Mouse (Mus musculus) heart, adult 9 months (tissue): ENCODE measurements at regions not wholly inside any gene's neighbourhood (a gene's known extent, or its start where the extent isn't known, plus 50 kb on each side); places are given as distances from the start of the nearest gene placed in this dataset.
"Not testable (repeated sequence)": the region's sequence is repeated elsewhere in the genome, so short reads cannot be mapped to it uniquely, and the experiment has no call there.

ENCODE experiments used
- DNase-seq, 2 experiments: peaks; one replicate each; pipeline ENCODE4 v3.0.0; 2022; ENCODE audit warnings: low spot score in 2 of 2

DNA sequence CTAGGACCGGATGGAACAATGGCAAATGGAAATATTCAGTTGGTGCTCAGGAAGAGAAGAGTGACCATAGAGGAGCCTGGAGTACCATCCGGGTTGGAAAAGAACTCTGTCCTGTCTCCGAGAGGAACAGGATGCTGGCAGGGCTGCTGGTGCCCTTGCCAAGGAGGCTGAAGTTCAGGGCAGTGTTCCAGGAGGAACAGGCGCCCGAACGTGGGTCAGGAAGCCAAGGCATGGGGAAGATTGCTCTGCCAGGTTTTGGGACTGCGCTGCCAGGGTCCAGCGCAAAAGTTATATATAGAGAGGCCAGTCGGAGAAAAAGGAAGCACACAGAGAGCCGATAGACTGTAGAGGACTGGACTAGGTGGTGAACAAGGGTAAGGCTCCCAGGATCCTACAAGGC is 92.3 kb upstream of the Mdm1 start:
- DNase-seq = peak; percentile 94

DNA sequence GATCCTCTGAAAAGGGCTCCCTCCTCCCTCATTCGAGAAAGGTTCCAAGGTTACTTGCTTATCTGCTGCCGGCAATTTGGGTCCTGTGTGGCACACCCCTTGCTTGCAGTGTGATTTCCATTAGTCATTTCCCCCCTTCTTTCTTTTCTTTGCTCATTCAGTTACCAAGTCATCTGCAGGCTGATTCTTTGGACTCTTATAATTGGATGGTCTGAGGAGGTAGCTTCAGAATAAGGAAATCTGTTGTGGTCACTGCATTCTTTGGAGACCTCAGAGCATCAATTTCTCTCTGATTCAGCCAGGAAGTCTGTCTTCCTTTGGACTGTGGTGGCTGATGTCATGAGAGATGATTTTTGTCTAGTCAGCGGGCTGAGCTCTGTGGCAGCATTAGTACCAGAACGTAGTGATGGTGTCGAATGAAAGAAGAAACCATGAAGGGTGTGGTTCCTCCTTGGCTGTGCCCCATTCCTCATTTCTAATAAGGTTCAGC is 91.4 kb upstream of the Mdm1 start:
- peak in 1 of 2 experiments; percentile 8 for DNase-seq

DNA sequence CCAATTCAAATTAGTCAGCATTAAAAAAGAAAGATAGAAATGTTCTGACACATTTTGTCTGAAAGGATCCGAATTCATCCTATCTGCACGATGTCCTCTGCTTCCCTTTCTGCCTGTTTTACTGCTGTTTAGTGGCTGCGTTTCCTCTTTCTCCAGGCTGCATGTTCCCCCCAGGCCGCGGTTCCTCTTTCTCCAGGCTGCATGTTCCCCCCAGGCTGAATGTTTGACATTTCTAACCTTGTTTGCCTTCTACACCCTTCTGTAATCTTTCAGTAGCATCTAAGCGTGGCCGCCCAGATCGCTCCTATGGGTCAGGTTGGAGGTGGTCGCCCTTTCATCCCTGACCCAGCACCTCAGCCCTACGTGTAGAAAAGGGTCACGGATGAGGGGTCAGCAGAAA is 89.6 kb upstream of the Mdm1 start:
- peak; percentile 37 to 56 for DNase-seq

DNA sequence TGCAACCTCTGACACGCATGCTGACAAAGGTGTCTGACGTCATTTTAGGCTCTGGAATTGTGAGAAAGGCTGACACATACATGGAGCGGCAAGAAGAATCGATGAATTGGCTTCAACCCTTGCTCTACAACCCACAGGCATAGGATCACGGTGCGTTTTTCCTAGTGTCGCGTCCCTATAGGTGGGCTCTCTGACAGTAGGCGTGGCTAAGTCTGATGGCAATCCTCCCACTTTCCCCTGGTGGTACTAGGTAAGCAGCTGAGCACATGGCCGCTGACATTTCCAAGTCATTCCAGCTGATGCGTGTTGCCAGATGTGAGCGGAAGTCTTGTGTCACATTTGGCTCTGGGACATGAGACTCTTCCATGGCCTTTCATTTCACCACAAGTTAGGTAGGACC is 89.1 kb upstream of the Mdm1 start:
- DNase-seq = no peak

DNA sequence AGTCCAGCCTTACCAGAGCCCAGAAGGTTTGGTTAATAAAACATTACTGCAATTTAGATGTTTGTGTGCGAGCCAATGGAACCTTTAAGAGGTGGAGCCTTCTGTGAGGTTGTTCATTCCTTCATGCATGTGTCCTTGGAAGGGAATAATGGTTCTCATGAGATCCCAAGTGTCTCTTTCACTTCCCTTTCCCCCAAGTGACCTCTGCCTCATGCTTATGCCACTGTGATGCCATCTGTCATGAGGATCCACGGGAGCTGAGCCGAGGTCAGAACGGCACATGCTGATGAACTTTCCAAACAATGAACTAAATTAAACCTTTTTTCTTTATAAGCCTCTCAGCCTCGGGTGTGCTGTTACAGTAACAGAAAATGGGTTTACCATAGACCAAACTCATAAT is 88.6 kb upstream of the Mdm1 start:
- peak in 1 of 2 experiments; percentile 27 for DNase-seq

DNA sequence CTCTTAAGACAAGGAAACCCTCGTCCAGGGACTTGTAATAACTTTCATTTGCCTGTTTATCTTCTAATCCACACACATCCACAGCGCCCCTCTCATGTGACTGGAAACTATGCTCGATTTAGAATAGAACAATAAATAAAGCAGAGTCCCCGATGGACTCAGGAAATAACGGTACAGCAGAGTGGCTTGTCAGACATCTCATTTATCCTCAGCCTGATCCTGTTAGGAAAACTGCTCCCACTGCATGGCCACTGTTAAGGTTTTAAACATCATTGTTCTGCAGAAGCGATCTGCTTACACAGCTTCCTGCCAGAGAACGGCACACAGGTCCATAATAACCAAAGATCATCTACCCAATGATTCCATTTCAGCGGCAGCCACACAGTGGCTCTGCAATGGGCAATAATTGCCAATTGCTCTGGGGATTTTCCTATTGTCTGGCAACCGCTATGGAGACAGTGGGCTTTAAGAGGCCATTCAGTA is 84.8 kb upstream of the Mdm1 start:
- DNase-seq = peak in 1 of 2 experiments; percentile 8

DNA sequence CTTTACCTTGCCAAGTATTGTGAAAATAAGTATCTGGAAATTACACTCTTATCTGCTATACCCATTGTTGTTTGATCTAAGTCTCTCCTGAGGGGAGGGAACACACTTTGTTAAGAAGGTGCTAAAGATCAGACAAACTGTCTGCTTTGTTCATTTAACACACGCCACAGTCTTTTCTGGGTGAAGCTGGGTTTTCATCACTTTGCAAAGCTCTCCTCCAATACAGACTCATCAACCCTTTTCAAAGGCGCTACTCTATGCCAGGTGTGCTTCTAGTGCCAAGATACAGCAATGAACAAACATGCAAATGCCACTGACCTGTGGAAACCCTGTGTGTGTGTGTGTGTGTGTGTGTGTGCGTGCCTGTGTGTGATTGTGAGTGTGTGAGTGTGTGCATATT is 84.1 kb upstream of the Mdm1 start:
- no peak for DNase-seq

DNA sequence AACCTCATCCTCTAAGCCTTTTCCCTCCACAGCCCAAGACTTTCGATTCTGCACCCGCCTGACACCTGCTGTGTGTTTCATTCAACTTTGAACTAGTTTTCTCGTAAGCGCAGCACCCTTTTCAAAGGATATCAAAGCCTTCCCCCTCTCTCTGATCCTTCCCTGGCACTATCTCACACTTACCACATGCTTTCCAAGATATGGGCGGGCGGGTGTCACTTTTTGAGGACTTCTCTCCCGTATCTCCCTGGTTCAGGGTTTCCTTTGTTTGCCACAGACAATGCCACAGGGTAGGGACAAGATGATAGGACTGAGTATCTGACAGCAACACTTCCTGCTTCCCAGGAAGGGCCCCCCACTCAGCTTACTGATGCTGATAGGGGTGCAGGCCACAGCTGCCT is 76.8 kb upstream of the Mdm1 start:
- DNase-seq = no peak

DNA sequence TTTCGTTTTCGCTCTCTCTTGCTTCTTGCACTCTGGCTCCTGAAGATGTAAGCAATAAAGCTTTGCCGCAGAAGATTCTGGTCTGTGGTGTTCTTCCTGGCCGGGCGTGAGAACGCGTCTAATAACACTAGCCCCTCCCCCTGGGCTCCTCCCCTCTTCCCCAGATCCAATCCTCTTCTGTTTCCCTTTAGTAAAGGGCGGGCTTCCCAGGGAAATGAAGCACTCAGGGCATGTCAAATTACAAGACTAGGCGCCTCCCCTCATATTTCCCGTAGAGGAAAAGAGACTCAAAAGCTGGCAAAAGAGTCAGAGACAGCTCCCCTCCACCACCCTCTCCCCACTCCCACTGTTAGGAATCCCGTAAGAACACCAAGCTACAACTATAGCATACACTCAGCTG is 65.3 kb upstream of the Mdm1 start:
- DNase-seq = not testable (repeated sequence)

DNA sequence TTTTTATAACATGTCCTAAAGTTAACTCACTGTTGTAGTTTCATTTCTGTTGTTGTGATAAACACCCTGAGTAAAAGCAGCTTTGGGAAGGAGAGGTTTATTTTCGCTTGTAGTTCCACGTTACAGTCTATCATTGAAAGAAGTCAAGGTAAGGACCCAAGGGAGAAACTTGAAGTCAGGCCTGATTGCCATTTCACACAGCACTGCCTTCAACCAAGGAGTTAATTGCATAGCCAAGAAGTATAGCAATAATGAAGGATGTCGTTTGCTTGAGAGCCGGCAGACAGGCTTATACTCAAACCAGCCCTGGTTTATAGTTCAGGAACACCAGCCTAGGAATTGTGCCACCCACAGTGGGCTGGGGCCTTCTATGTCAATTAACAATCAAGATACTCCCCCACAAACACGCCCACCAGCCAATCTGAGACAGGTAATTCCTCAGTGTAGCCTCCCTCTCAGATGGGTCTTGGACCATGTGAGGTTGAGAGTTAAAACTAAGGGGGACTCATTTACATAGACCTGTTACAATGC is 59.9 kb upstream of the Mdm1 start:
- no peak for DNase-seq

DNA sequence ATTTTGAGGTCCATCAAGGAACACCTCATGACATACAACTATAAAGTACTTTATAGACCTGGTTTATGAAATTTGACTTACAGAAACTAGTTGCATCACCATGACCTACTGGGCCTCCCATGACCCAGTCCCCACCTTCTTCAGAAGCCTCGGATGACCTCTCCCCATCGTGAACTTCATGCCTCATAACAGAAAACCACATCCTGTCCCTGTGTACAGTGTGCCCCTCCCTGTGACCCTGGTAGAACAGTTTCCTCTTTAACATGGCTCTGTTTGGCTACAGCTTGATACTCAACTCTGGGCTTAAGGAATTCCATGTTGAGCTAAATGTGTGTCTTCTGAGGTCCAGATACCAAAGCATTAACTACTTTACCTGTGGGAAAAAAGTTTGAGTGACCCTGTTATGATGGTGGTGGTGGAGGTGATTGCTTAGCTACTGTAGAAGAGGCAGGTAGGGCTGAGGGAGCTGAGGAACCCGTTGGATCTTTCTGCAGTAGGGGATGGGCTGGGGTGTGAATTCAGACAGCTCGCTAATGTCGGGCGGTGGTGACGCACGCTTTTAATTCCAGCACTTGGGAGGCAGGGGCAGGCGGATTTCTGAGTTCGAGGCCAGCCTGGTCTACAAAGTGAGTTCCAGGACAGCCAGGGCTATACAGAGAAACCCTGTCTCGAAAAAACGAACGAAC is 58.4 kb upstream of the Mdm1 start:
- DNase-seq = peak in 1 of 2 experiments; percentile 56

DNA sequence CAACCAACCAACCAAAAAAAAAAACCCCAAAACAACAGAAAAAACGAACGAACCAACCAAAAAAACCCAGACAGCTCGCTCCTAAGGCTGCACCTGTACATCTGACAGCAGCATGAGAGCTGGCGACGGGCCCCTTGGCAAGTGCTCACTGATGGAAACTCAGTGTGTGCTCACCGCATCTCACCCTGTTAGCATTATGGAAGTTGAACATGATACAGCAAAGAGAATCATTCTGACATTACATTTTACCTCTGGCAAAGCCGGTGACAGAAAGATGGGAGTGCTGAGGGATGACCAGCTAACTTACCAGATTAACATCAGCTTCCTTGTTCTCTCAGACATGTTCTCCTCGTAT is 57.9 kb upstream of the Mdm1 start:
- DNase-seq = no peak

DNA sequence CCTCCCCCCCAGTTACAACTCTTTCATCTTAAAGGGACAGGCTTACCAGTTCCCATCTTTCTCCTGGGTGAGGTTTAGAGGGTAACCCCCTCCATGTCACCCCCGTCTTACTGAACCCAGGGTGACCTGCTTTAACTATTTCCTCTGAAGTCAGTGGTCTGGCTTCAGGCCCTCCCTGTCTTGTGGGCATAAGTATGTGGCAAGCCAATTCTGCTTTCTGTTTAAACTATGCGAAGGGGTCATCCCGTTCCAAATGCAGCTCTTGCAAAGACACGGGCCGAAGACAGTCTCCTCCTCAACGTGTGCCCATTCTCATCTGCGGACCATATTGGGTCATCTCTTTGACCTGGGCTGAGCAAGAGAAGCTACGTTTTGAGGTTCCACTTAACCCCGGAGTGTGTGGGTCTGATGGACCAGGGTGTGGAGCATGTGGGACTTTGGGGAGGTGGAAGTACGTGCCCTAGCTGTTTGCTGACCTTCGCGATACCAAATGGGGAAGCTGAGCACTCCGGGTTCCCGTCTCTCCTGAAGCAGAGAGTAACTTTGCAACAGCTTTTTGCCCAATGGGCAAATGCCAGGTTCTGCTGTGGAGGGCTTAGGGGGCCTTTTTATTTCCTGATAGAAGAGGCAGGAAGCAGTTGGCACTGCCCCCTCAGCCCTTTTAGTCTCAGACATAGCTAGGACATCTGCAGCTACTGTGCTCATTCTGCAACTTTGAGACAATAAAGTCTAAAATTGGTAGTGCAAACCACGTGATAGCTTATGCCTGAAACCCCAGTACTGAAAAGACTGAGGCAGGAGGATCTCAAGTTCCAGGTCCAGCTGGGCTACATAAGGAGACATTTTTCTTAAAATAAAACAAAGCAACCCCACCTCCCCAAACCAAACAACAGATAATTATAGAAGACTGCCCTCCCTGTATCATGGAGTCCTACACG is 56.3 kb upstream of the Mdm1 start:
- peak in 1 of 2 experiments; percentile 59 for DNase-seq

DNA sequence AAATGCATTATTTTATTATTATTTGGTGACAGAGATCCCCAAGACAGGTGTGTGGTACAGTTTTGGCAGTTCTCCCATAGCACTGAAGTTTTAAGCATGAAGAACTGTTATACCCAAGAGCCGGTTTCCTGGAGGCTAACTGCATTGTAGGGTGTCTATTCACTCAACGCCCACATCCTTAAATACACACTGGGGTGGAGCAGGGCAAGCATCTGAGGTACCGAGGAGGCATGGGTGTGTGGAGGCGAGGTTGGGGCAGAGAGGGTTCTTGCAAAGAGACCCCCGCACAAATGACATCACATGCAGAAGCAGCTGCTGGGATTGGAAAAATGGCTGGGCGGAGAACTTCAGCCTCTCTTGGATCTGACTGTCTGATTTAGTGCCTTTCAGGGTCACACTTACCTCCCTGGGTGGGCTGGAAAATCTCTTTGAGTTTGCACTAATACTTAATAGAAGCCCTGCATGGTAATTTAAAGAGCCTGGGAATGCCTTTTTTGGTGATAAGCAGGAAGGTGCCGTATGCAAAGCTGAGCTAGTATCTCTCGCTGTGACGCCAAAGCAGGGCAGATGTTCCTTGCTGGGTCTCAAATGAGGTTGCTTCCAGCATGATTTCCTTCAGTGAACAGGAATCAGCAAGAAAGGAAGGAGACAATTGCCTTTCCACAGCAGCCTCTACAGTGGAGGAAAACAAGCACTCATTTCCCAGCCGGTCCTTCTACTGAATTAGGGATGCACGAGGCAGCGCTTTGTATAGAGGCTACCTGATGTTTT is 53.9 kb upstream of the Mdm1 start:
- no peak for DNase-seq

DNA sequence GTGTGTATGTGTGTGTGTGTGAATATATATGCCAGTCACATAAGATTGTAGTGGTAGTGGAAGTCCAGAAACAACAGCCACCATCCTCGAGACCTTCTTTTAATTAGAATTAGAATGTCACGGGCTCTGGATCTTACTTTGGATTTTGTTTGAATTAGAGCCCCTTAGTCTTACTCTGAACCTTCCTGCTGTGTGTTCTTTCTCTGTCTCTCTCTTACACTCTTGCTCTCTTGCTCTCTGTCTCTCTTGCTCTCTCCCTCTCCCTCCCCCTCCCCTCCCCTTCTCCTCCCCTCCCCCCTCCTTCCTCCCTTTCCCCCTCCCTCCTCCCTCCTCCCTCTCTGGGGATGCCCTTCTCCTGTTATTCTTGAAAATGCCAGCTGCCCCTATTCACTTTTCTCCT is 53.1 kb upstream of the Mdm1 start:
- no peak for DNase-seq

DNA sequence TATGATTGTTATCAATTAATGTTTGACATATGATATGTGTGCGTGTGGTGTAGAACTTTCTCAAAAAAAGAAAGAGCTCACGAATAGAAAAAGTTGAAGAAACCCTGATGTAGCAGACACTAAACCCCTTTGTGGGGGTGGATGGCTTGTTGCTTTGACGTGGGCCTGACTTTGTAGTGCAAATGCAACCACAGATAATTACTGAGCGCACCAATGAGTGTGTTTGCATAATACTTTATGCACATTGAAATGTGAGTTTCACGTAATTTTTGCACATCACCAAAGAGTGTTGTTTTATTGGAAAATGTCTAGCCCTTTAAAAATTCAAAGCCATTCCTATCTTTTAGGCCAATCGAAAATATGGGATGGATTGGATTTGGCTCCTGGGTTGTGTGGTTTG is 51.7 kb upstream of the Mdm1 start:
- no peak for DNase-seq

DNA sequence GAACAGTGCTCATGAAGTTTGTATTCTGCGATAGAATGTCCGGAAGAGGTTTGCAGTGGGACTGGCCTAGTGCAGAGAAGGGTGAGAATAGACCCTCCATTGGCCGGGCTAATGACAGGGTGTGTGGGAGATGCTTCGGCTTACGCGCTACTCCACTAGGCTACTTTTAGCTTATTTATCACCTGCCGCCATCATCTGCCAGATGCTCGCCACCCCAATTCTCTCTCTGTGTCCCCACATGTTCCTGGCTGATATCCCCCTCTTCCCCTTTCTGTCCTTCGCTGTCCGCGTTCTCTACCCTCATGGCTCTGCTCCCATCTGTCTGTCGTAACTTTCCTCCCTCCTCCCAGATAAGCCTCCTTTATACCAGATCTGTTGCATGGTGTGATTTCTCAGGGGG is 50.1 kb upstream of the Mdm1 start:
- DNase-seq = no peak
